Mouse (Mus musculus): ENCODE data around the gene Doc2a.
"Not testable (repeated sequence)": the region's sequence is repeated elsewhere in the genome, so short reads cannot be mapped to it uniquely, and the experiment has no call there.

Gene Doc2a

DNA sequence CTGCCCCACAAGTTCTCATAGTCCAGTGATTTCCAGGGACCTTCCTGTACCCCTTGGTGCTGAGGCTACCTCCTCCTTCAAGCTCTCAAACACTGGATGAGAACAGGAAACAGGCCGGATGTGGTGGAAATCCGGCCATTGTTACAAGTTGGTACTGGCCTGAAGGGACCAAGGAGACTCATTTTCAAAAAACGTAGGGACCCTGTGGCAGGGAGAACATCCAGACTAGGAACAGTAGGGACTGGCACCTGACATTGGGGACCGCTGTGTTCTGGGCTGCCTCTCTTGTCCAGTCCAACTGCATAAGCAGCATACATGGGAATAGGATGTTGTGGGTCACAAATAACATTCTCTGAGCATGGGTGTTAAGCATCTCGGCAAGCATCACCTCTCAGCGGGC lies 33.8 kb downstream of the Doc2a start:
- CTCF ChIA-PET: no interaction called here
- POLR2A ChIA-PET: interaction anchor here in 1 of 4 experiments (0.8 to 1.1 kb wide), 3 partner anchors 20 to 31 kb away, joined by 3 to 6 read pairs (median 6); partner anchors contain the start of genes Hirip3 and Ino80e

DNA sequence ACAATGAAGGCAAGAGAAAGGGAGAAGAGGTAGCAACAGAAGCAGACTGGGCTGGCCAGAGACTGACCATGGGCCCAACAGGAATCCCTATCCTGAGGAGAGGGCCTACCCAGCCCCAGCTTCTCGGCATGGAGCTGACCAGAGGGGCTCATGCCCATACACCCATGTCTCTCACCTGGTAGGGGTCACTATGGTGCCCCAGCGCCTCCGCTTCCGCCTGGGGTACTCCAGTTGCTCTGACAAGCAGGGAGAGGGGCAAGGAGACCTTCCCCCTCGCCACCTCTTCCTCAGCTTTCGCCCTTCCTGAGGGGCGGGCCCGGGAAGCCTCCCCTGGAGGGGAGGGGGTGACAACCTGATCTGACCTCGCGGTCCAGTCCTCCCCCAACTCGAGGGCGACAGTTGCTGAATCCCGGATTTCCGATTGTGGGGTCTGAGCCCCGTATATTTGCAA lies 36.5 kb downstream of the Doc2a start:
- POLR2A ChIA-PET: interaction anchor here (0.6 to 3.3 kb wide), 17 partner anchors 12 to 456 kb away, joined by 3 to 31 read pairs (median 5); partner anchors contain the start of genes Hirip3 (in 4 of the 4), Ino80e (in 4 of the 4), Fam57b (in 1 of the 4) and Kctd13 (in 1 of the 4)
- CTCF ChIA-PET: interaction anchor here in 1 of 4 experiments (0.6 kb wide), 1 partner anchor 1113 kb away, joined by 7 read pairs; no protein-coding TSS in a partner anchor

GRCm38 (mm10) chr7:126884286-126885164 lies 37.3 kb downstream of the Doc2a start, which contains the start of gene Taok2:
Taok2 (minus strand) TSS chr7:126884703.
- ChIA-PET CTCF (interaction anchor here (0.6 to 1.1 kb wide), 15 partner anchors 11 to 1112 kb away, joined by 3 to 7 read pairs (median 3); partner anchors contain the start of genes Pagr1a (in 2 of the 4), Doc2a (in 1 of the 4) and Pagr1b (in 1 of the 4)), POLR2A (interaction anchor here (0.6 to 3.3 kb wide), 72 partner anchors 8 to 897 kb away, joined by 3 to 31 read pairs (median 4); partner anchors contain the start of genes Hirip3 (in 4 of the 4), Ino80e (in 4 of the 4), Kctd13 (in 2 of the 4) and Kif22 (in 2 of the 4))

GRCm38 (mm10) chr7:126887281-126887680 lies 40.1 kb downstream of the Doc2a start:
- POLR2A ChIA-PET: interaction anchor here in 3 of 4 experiments (0.6 to 1.4 kb wide), 3 partner anchors 10 to 113 kb away, joined by 3 to 5 read pairs (median 3); partner anchors contain the start of gene Kctd13 (in 1 of the 3)
- CTCF ChIA-PET: interaction anchor here in 1 of 4 experiments (0.6 kb wide), 2 partner anchors 67 to 468 kb away, joined by 4 to 6 read pairs; no protein-coding TSS in a partner anchor

- CTCF ChIA-PET: interaction anchor here (0.6 to 1.5 kb wide), 12 partner anchors 9 to 243 kb away, joined by 3 to 8 read pairs (median 4); partner anchors contain the start of genes 4930451I11Rik (in 1 of the 4) and Hirip3 (in 1 of the 4)
These were observed 41.6 kb downstream of the Doc2a start for GRCm38 (mm10) chr7:126888852-126889251.

GRCm38 (mm10) chr7:126896912-126897311 lies 49.7 kb downstream of the Doc2a start:
- CTCF ChIA-PET: interaction anchor here in 1 of 4 experiments (1.3 kb wide), 1 partner anchor 8 kb away, joined by 5 read pairs; no protein-coding TSS in a partner anchor
- POLR2A ChIA-PET: interaction anchor here in 3 of 4 experiments (0.8 to 2.0 kb wide), 13 partner anchors 8 to 216 kb away, joined by 3 to 27 read pairs (median 4); partner anchors contain the start of genes Taok2 (in 3 of the 3), Hirip3 (in 1 of the 3) and Ino80e (in 1 of the 3)

More at GRCm38 (mm10) chr7:126888852-126889251, 41.6 kb downstream of the Doc2a start:
- POLR2A ChIA-PET: interaction anchor here in 3 of 4 experiments (0.8 to 1.4 kb wide), 8 partner anchors 9 to 91 kb away, joined by 3 to 5 read pairs (median 3); partner anchors contain the start of genes Fam57b (in 1 of the 3) and Kctd13 (in 1 of the 3)

DNA sequence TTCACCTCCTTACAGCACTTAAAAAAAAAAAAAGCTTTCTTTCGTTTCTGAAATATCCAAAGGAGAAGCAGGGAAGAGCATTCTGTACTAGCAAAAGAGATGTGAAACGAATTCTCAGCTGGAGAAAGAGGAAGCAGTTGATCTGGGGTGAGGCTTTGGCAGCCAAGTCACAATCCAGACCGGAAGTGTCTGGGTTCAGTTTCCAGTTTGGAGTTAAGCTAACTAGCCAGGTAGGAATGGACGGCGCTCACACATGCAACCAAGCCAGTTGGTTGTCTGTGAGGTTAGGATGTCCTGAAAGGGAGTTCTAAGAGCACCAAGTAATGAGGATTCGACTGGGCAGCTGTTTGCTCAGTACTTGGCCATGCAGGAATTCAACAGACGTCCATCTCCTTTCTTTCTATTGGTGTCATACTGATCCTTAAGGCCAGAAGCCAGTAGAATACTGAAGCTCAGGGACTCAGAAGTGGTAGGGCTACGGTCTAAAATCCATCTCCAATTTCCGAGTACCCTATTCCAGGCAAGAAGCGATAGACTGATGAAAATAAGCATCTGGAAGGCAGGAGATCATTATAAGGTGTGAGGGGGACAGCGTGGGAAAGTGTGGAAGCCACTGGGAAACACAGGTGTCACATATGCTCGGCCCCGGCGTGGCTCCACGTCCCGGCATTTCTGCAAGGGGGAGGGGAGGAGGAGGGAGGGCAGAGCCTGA lies 50.3 kb downstream of the Doc2a start:
- CTCF ChIA-PET: interaction anchor here in 2 of 4 experiments (0.6 to 1.3 kb wide), 4 partner anchors 9 to 87 kb away, joined by 3 to 5 read pairs (median 4); partner anchors contain the start of gene Taok2 (in 1 of the 2)

GRCm38 (mm10) chr7:126898102-126898990 lies 51.1 kb downstream of the Doc2a start:
- ChIA-PET POLR2A (interaction anchor here (0.6 to 2.0 kb wide), 32 partner anchors 9 to 362 kb away, joined by 3 to 27 read pairs (median 3); partner anchors contain the start of genes Taok2 (in 3 of the 4), Maz (in 2 of the 4), Dctpp1 (in 1 of the 4) and Doc2a (in 1 of the 4)), CTCF (interaction anchor here in 2 of 4 experiments (0.5 to 1.3 kb wide), 4 partner anchors 9 to 35 kb away, joined by 3 to 5 read pairs (median 4); partner anchors contain the start of genes Kctd13 (in 1 of the 2) and Taok2 (in 1 of the 2))

More for the DNA sequence above, 50.3 kb downstream of the Doc2a start:
- POLR2A ChIA-PET: interaction anchor here (0.6 to 2.0 kb wide), 35 partner anchors 9 to 363 kb away, joined by 3 to 27 read pairs (median 3); partner anchors contain the start of genes Taok2 (in 3 of the 4), Maz (in 2 of the 4), Dctpp1 (in 1 of the 4) and Doc2a (in 1 of the 4)

- POLR2A ChIA-PET, CTCF ChIA-PET: not testable (repeated sequence)
These were observed 52.6 kb downstream of the Doc2a start for GRCm38 (mm10) chr7:126899781-126900180.

Measured in embryonic stem cell, embryonic (primary cell).